Mouse (Mus musculus) neural tube, embryonic 13.5 days (tissue): Measurements from ENCODE around the gene Cxcl16. TPM values are rescaled to one million over a fixed set of nuclear protein-coding genes. Genes with fewer than 3 reads are reported as not detected.

Experiments used
- ATAC-seq: fragments of 200-750 bp; cut with Nextera tagmentation; 2 replicates; pipeline ENCODE4 v1.8.0; 2017; ENCODE audit warnings: low read depth, mild to moderate bottlenecking, moderate TSS enrichment, moderate library complexity
- H3K27ac ChIP-seq: fragments of 300-500 bp; sonication (generic); replicated peaks from 2 replicates; pipeline ENCODE4 v1.5.1; 2015; ENCODE audit warnings: moderate library complexity, mild to moderate bottlenecking, inconsistent platforms
- H3K27me3 ChIP-seq: fragments of 300-500 bp; sonication (generic); 2 replicates; pipeline ENCODE4 v1.6.1; 2015; ENCODE audit warnings: mild to moderate bottlenecking, inconsistent platforms
- H3K36me3 ChIP-seq: fragments of 300-500 bp; sonication (generic); 2 replicates; pipeline ENCODE4 v1.6.1; 2015; ENCODE audit warnings: mild to moderate bottlenecking, inconsistent platforms
- H3K4me1 ChIP-seq: fragments of 300-500 bp; sonication (generic); replicated peaks from 2 replicates; pipeline ENCODE4 v1.6.1; 2015; ENCODE audit warnings: inconsistent platforms
- H3K4me2 ChIP-seq: fragments of 300-500 bp; sonication (generic); 2 replicates; pipeline ENCODE4 v1.6.1; 2015; ENCODE audit warnings: inconsistent platforms, mild to moderate bottlenecking, moderate library complexity
- H3K4me3 ChIP-seq: fragments of 300-500 bp; sonication (generic); 2 replicates; pipeline ENCODE4 v1.5.1; 2015; ENCODE audit warnings: mild to moderate bottlenecking, inconsistent platforms
- H3K9ac ChIP-seq: fragments of 300-500 bp; sonication (generic); 2 replicates; pipeline ENCODE4 v1.6.1; 2015; ENCODE audit warnings: moderate library complexity, mild to moderate bottlenecking, inconsistent platforms
- H3K9me3 ChIP-seq: fragments of 300-500 bp; sonication (generic); 2 replicates; pipeline ENCODE4 v1.6.1; 2016; ENCODE audit warnings: inconsistent platforms
- WGBS: fragments of 180-500 bp; shearing (Covaris S2); methylation state at CpG from one replicate; pipeline ENCODE4 v1.1.7; 2015; 5-methylcytosine and 5-hydroxymethylcytosine counted together
- polyA plus RNA-seq: library from polyadenylated mRNA; unstranded; fragments of >200 nt; fragmentation: Nextera tagmentation; extraction: Ambion mirVana; gene quantifications from 2 replicates; pipeline ENCODE4 v1.2.1, GENCODE M21; 2015

Gene Cxcl16
- polyA plus RNA-seq, result 7.2 and 8.9 TPM in 2 replicates

DNA sequence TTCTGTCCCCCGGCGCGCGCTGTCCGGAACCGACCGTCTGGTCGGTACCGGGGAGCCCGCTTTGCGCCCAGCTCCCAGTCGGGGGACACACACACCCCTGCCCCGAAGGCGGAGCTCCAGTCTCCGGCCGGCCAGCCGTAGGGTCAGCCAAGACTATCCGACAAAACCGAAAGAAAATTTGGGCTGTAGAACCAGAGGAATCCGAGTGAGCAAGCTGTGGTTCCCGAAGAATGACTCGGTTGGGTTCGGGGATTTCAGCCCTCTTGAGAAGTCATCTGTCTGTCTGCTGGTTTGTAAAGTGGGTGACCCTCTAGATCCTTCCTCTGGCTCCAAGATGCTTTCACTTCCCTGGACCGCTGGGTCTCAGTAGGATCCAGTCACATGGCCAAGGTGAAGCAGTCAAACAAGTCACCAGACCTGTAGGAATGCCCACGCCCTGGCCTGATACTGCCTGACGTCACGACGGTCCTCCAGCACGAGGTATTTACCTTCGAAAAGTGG lies at the start of gene Cxcl16:
Cxcl16 (minus strand) TSS at position 384 of the 501 bp plus-strand sequence.
- 5% methylated on average over 30 of the region's 30 CpGs for WGBS
- ATAC-seq, result no peak
- Histone ChIP-seq H3K4me3 (peak within 1 kb of the TSS; percentile 42), H3K27ac (no peak within 1 kb of the TSS), H3K4me1 (peaks cover 14% of the 10 kb centered on the region), H3K27me3 (peaks cover 68% of the 10 kb centered on the region), H3K9me3 (no peaks in the 10 kb centered on the region), H3K36me3 (no peaks in the 10 kb centered on the region), H3K4me2 (peak within 1 kb of the TSS; percentile 65), H3K9ac (peak within 1 kb of the TSS; percentile 70)

GRCm38 (mm10) chr11:70506962-70507515 lies 47.3 kb upstream of the Cxcl16 start:
- no peak overlapping the region for H3K4me2 ChIP-seq
- no peak for ATAC-seq
- no peak overlapping the region for H3K9ac ChIP-seq
- 77% methylated on average over 7 of the region's 7 CpGs for WGBS
- 0 out of 2 replicates have a peak, but pooled peaks cover 5% of the 10 kb centered on the region for H3K27me3 ChIP-seq
- H3K4me1 ChIP-seq, result peaks cover 6% of the 10 kb centered on the region; the same call in 1 of the 2 replicates
- no peak overlapping the region for H3K27ac ChIP-seq
- H3K4me3 ChIP-seq, result no peak overlapping the region
- H3K9me3 ChIP-seq, result no peaks in the 10 kb centered on the region
- H3K36me3 ChIP-seq, result no peaks in the 10 kb centered on the region

DNA sequence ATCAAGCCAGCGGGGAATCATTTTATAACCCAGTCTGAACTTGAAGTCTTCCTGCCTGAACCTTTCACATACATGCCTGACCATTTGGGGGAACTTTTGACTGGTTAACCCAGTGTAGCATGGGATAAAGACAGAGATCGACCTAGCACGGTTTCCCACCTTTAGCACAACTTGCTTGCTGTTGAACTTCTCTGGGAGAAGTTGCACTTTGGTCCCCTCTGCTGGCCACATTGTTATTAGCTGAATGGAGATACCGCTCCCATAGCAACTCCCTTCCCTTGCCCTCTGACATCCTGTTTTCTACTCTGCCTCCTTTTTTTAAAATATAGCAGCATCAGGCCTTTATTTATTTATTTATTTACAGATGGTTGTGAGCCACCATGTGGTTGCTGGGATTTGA lies 46.6 kb upstream of the Cxcl16 start:
- Histone ChIP-seq H3K9ac (no peak overlapping the region), H3K27me3 (0 out of 2 replicates have a peak, but pooled peaks cover 5% of the 10 kb centered on the region), H3K9me3 (no peaks in the 10 kb centered on the region), H3K4me1 (peaks cover 6% of the 10 kb centered on the region; the same call in 1 of the 2 replicates), H3K4me2 (no peak overlapping the region), H3K4me3 (no peak overlapping the region), H3K36me3 (no peaks in the 10 kb centered on the region), H3K27ac (no peak overlapping the region)
- 37% methylated on average over 4 of the region's 4 CpGs for WGBS
- ATAC-seq, result no peak

DNA sequence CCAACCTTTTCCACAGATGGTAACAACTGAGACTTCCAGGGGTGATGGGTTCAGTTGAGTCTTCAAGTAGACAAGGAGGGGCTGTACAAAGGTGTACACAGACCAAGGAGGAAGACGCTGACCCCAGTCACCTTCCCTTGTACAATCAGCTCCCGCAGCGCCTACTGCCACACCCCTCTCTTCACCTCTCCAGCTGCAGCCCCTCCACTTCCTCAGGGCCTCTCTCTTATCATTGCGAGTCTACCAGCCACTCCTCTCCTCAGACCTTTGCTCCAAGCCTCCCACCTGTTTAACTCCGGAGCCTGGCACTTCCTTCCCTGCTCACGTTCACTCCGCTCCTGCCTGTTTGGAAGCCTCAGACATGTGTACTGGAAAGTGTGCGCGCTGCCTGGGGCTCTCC lies 45.2 kb upstream of the Cxcl16 start, which contains the start of gene Tm4sf5:
Tm4sf5 (plus strand) TSS at position 275 of the 400 bp plus-strand sequence.
- H3K4me3 ChIP-seq, result no peak within 1 kb of the TSS
- ATAC-seq, result no peak
- H3K36me3 ChIP-seq, result no peaks in the 10 kb centered on the region
- H3K9ac ChIP-seq, result no peak within 1 kb of the TSS
- H3K9me3 ChIP-seq, result no peaks in the 10 kb centered on the region
- H3K4me2 ChIP-seq, result no peak within 1 kb of the TSS
- peaks cover 5% of the 10 kb centered on the region; the same call in 1 of the 2 replicates for H3K4me1 ChIP-seq
- WGBS, result 86% methylated on average over 9 of the region's 9 CpGs
- 0 out of 2 replicates have a peak, but pooled peaks cover 5% of the 10 kb centered on the region for H3K27me3 ChIP-seq
- H3K27ac ChIP-seq, result no peak within 1 kb of the TSS

- Histone ChIP-seq H3K4me2 (no peak overlapping the region), H3K4me3 (no peak overlapping the region), H3K27ac (no peak overlapping the region), H3K27me3 (no peaks in the 10 kb centered on the region), H3K36me3 (no peaks in the 10 kb centered on the region), H3K4me1 (no peaks in the 10 kb centered on the region), H3K9me3 (no peaks in the 10 kb centered on the region), H3K9ac (no peak overlapping the region)
- 74% methylated on average over 3 of the region's 3 CpGs for WGBS
- no peak for ATAC-seq
Observed at GRCm38 (mm10) chr11:70502018-70502417, 42.2 kb upstream of the Cxcl16 start.

DNA sequence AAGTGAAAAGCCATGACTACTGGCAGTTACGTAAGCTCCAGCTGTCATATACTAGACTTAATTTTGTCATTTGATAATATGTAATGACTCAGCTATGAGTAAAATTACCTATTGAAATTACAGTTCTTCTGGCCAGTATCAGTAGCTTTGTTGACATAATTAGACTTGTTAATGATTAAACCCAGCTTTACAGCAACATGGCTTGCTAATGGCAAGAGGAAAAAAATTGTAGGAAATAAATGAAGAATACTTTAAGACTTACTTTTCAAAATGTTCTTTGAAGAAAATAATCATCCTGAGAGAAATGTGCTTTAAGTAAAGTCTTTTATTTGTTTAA lies 40.7 kb upstream of the Cxcl16 start:
- Histone ChIP-seq H3K27ac (no peak overlapping the region), H3K4me2 (no peak overlapping the region), H3K9me3 (no peaks in the 10 kb centered on the region), H3K36me3 (no peaks in the 10 kb centered on the region), H3K4me1 (no peaks in the 10 kb centered on the region), H3K9ac (no peak overlapping the region), H3K27me3 (no peaks in the 10 kb centered on the region), H3K4me3 (no peak overlapping the region)
- 98% methylated on average over 1 of the region's 1 CpGs for WGBS
- ATAC-seq, result no peak

GRCm38 (mm10) chr11:70499566-70500475 lies 40.0 kb upstream of the Cxcl16 start:
- 70% methylated on average over 14 of the region's 14 CpGs for whole genome bisulfite sequencing
- H3K4me3 ChIP-seq, result no peak overlapping the region
- H3K9me3 ChIP-seq, result no peaks in the 10 kb centered on the region
- no peak overlapping the region for H3K27ac ChIP-seq
- no peaks in the 10 kb centered on the region for H3K36me3 ChIP-seq
- no peak overlapping the region for H3K9ac ChIP-seq
- H3K4me1 ChIP-seq, result no peaks in the 10 kb centered on the region
- H3K27me3 ChIP-seq, result no peaks in the 10 kb centered on the region
- no peak for ATAC-seq
- no peak overlapping the region for H3K4me2 ChIP-seq

DNA sequence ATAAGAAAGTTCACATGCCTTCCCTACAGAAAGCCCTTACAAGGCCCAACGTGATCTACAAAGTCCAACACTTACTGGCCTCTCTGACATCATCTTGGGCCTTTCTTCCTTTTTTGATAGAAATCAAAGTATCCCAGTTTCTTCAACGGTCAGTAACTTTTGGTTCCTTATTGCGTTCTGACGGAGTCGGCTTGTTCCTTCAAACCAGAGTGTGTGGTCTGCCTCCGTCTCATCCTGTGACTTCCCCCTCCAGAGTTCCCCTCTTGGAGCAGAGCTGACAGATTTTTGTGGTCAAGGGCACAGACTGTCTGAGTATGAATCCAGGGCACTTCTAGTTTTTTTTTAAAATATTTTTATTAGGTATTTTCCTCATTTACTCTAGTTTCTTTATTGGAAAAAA lies 29.9 kb upstream of the Cxcl16 start:
- 90% methylated on average over 6 of the region's 6 CpGs for WGBS
- Histone ChIP-seq H3K27me3 (no peaks in the 10 kb centered on the region), H3K4me1 (no peaks in the 10 kb centered on the region)

DNA sequence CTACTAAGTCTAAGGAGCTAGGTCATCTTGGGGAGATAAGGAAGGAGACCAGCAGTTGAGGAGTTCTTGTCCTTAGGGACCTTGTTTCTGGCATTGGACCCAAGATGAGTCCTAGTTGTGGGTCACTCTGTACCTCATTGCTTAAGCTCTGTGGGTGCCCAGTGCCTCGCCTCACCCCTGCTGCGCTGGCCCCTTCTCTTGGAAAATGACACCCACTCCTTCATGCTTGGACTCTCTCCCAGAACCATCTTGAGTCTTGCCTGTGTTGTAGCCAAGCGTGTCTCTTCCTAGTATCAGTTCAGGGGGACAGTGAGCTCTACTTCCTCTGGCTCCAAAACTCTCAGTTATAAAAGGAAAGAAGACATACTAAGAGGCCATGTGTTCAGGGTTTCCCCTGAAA lies 29.4 kb upstream of the Cxcl16 start:
- no peak overlapping the region for H3K9ac ChIP-seq
- WGBS, result 78% methylated on average over 3 of the region's 3 CpGs
- no peak for ATAC-seq
- H3K4me1 ChIP-seq, result no peaks in the 10 kb centered on the region
- no peak overlapping the region for H3K4me2 ChIP-seq
- no peaks in the 10 kb centered on the region for H3K27me3 ChIP-seq
- no peaks in the 10 kb centered on the region for H3K9me3 ChIP-seq
- no peak overlapping the region for H3K27ac ChIP-seq
- H3K36me3 ChIP-seq, result no peaks in the 10 kb centered on the region
- H3K4me3 ChIP-seq, result no peak overlapping the region

More for the DNA sequence above, 29.9 kb upstream of the Cxcl16 start:
- ATAC-seq, result no peak
- no peak overlapping the region for H3K27ac ChIP-seq
- H3K4me2 ChIP-seq, result no peak overlapping the region
- H3K9ac ChIP-seq, result no peak overlapping the region
- H3K4me3 ChIP-seq, result no peak overlapping the region
- no peaks in the 10 kb centered on the region for H3K36me3 ChIP-seq
- no peaks in the 10 kb centered on the region for H3K9me3 ChIP-seq

GRCm38 (mm10) chr11:70487816-70488215 lies 28.0 kb upstream of the Cxcl16 start:
- Histone ChIP-seq H3K27ac (no peak overlapping the region), H3K9ac (no peak overlapping the region), H3K36me3 (no peaks in the 10 kb centered on the region), H3K4me2 (no peak overlapping the region), H3K27me3 (no peaks in the 10 kb centered on the region), H3K4me1 (no peaks in the 10 kb centered on the region), H3K4me3 (no peak overlapping the region), H3K9me3 (no peaks in the 10 kb centered on the region)
- 42% methylated on average over 4 of the region's 4 CpGs for WGBS
- ATAC-seq, result no peak

- no peak overlapping the region for H3K27ac ChIP-seq
- H3K9ac ChIP-seq, result no peak overlapping the region
- ATAC-seq, result no peak
- no peaks in the 10 kb centered on the region for H3K4me1 ChIP-seq
- H3K9me3 ChIP-seq, result no peaks in the 10 kb centered on the region
- WGBS, result 59% methylated on average over 2 of the region's 2 CpGs
- H3K36me3 ChIP-seq, result no peaks in the 10 kb centered on the region
- H3K4me2 ChIP-seq, result no peak overlapping the region
- H3K4me3 ChIP-seq, result no peak overlapping the region
- no peaks in the 10 kb centered on the region for H3K27me3 ChIP-seq
Observed at GRCm38 (mm10) chr11:70485498-70485897, 25.7 kb upstream of the Cxcl16 start.

DNA sequence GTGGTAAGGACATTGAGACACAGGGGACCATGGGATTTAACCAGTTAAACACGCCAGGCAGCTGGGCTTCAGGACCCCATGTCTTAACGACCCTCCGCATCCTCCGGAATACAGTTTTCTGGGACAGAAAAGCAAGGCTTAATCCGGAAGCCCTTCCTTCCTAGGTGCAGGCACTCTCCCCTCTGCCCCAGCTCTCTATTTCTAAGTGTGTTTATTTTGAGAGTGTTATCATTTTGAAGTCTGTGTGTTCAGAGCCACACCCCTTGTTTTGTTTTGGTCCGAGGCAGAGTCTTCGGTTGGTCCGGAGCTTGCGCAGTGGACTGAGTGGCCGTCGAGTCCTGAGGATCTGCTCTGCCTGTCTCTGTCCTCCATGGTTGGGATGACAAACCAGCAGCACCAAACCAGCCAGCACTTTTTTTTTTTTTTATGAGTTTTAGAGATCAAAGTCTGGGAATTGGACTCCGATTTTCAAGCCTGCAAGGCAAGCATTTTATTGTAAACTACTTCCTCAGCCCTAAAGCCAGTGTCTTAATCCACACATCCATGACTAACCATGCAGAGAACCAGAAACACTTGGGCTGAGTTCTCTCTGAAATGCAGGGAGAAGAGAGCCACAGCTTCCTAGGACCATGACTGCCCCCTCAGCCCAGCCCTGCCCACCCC lies 15.2 kb upstream of the Cxcl16 start:
- Histone ChIP-seq H3K9me3 (no peaks in the 10 kb centered on the region), H3K9ac (no peak overlapping the region), H3K36me3 (no peaks in the 10 kb centered on the region), H3K4me1 (no peaks in the 10 kb centered on the region), H3K27ac (no peak overlapping the region), H3K4me3 (no peak overlapping the region), H3K27me3 (no peaks in the 10 kb centered on the region), H3K4me2 (no peak overlapping the region)
- WGBS, result 84% methylated on average over 12 of the region's 12 CpGs
- ATAC-seq, result no peak
